Comparison of ENCODE assay signal across 17 mouse cellular contexts in genomic region chr6:52887541-52888203, GRCm38 (mm10).
DNase-seq lines count a peak whose midpoint lies in the region; ATAC-seq and TF ChIP-seq lines count a peak whose summit lies in the region.
"Had no signal": no experiment of that assay in that cellular context is flagged by ENCODE, and none has a peak within 500 bp of the region (broad histone marks: within the 10 kb centered on the region; RNA-seq: fewer than 3 reads in every experiment).

No protein-coding gene starts in this region.

- peaks cover 5% of the 10 kb centered on the region; the same call in 1 of the 2 replicates for H3K4me1 ChIP-seq in forebrain, embryonic 16.5 days (replicated peaks; ENCODE audit: control insufficient read depth, insufficient read depth, low read length)
- no peaks in the 10 kb centered on the region for H3K4me1 ChIP-seq in forebrain, postnatal 0 days (ENCODE audit: insufficient read depth)
- no peaks in the 10 kb centered on the region for H3K4me1 ChIP-seq in lung, embryonic 14.5 days (ENCODE audit: insufficient read depth)
- H3K4me1 ChIP-seq in lung, postnatal 0 days (ENCODE audit: insufficient read depth, low read depth, low read length), result no peaks in the 10 kb centered on the region
- H3K4me1 ChIP-seq in neural tube, embryonic 12.5 days, result peaks cover 12% of the 10 kb centered on the region; the same call in 1 of the 2 replicates
- H3K4me1 ChIP-seq: embryonic facial prominence, embryonic 13.5 days; lung, embryonic 15.5 days; megakaryocyte, embryonic 14.5 days had no signal

- no peak for TF ChIP-seq EP300 in lung, postnatal 0 days (IDR thresholded peaks at IDR 0.05)

- H3K27me3 ChIP-seq in forebrain, embryonic 16.5 days (replicated peaks; ENCODE audit: control insufficient read depth, insufficient read depth, low read length), result peaks cover 11% of the 10 kb centered on the region; the same call in 1 of the 2 replicates
- H3K27me3 ChIP-seq in forebrain, postnatal 0 days (ENCODE audit: insufficient read depth, low read length), result no peaks in the 10 kb centered on the region
- no peaks in the 10 kb centered on the region for H3K27me3 ChIP-seq in lung, embryonic 14.5 days (ENCODE audit: insufficient read depth, low read length)
- H3K27me3 ChIP-seq in lung, postnatal 0 days (replicated peaks; ENCODE audit: insufficient read depth, low read length), result no peaks in the 10 kb centered on the region
- no peaks in the 10 kb centered on the region for H3K27me3 ChIP-seq in neural tube, embryonic 12.5 days (replicated peaks)
- H3K27me3 ChIP-seq: embryonic facial prominence, embryonic 13.5 days; lung, embryonic 15.5 days had no signal

- H3K36me3 ChIP-seq in forebrain, embryonic 16.5 days (ENCODE audit: control insufficient read depth, insufficient read depth), result no peaks in the 10 kb centered on the region
- no peaks in the 10 kb centered on the region for H3K36me3 ChIP-seq in forebrain, postnatal 0 days (ENCODE audit: insufficient read depth)
- no peaks in the 10 kb centered on the region for H3K36me3 ChIP-seq in lung, embryonic 14.5 days (ENCODE audit: insufficient read depth)
- H3K36me3 ChIP-seq in lung, postnatal 0 days (ENCODE audit: insufficient read depth, low read length), result no peaks in the 10 kb centered on the region
- no peaks in the 10 kb centered on the region for H3K36me3 ChIP-seq in neural tube, embryonic 12.5 days
- H3K36me3 ChIP-seq: embryonic facial prominence, embryonic 13.5 days; lung, embryonic 15.5 days had no signal

- peak; percentile 54; the same call in 1 of the 2 replicates for ATAC-seq in forebrain, embryonic 16.5 days
- no peak; the same call in 1 of the 2 replicates for ATAC-seq in forebrain, postnatal 0 days
- ATAC-seq in lung, embryonic 14.5 days (ENCODE audit: insufficient read depth), result no peak
- no peak for ATAC-seq in lung, postnatal 0 days
- ATAC-seq in neural tube, embryonic 12.5 days (ENCODE audit: low FRiP score, low read depth), result peak; percentile 65
- ATAC-seq: forebrain, embryonic 13.5 days had no signal

- 44% methylated on average over 4 of the region's 4 CpGs for WGBS in forebrain, embryonic 16.5 days
- WGBS in forebrain, postnatal 0 days, result 46% methylated on average over 4 of the region's 4 CpGs
- 57% methylated on average over 4 of the region's 4 CpGs for WGBS in lung, embryonic 14.5 days
- WGBS in lung, postnatal 0 days, result 75% methylated on average over 4 of the region's 4 CpGs
- WGBS in neural tube, embryonic 12.5 days, result 33% methylated on average over 4 of the region's 4 CpGs

- no peak overlapping the region; the same call in 1 of the 2 replicates for H3K27ac ChIP-seq in forebrain, embryonic 16.5 days (ENCODE audit: low read length)
- no peak overlapping the region for H3K27ac ChIP-seq in forebrain, postnatal 0 days (ENCODE audit: low read depth, low read length)
- no peak overlapping the region for H3K27ac ChIP-seq in lung, embryonic 14.5 days (ENCODE audit: low read depth)
- no peak overlapping the region for H3K27ac ChIP-seq in lung, postnatal 0 days (ENCODE audit: low read length)
- H3K27ac ChIP-seq in neural tube, embryonic 12.5 days, result 0 out of 2 replicates have a peak overlapping the region, but pooled peaks have one; percentile 20
- H3K27ac ChIP-seq: embryonic facial prominence, embryonic 13.5 days; forebrain, embryonic 13.5 days; lung, embryonic 15.5 days had no signal

- no peak overlapping the region for H3K4me3 ChIP-seq in forebrain, embryonic 16.5 days (replicated peaks; ENCODE audit: low read length)
- no peak overlapping the region for H3K4me3 ChIP-seq in forebrain, postnatal 0 days (ENCODE audit: low read depth, low read length)
- H3K4me3 ChIP-seq in lung, embryonic 14.5 days (ENCODE audit: low read depth, low read length), result no peak overlapping the region
- no peak overlapping the region for H3K4me3 ChIP-seq in lung, postnatal 0 days (ENCODE audit: low read depth, low read length)
- no peak overlapping the region for H3K4me3 ChIP-seq in neural tube, embryonic 12.5 days
- H3K4me3 ChIP-seq: embryonic facial prominence, embryonic 13.5 days; forebrain, embryonic 13.5 days; lung, embryonic 15.5 days; megakaryocyte, embryonic 14.5 days; myocyte had no signal

- no peak overlapping the region for H3K9ac ChIP-seq in forebrain, embryonic 16.5 days (replicated peaks; ENCODE audit: low read depth, low read length)
- no peak overlapping the region for H3K9ac ChIP-seq in forebrain, postnatal 0 days
- no peak overlapping the region for H3K9ac ChIP-seq in lung, embryonic 14.5 days
- no peak overlapping the region for H3K9ac ChIP-seq in lung, postnatal 0 days (replicated peaks; ENCODE audit: low read depth)
- no peak overlapping the region for H3K9ac ChIP-seq in neural tube, embryonic 12.5 days
- H3K9ac ChIP-seq: embryonic facial prominence, embryonic 13.5 days; forebrain, embryonic 13.5 days; lung, embryonic 15.5 days had no signal

- H3K4me2 ChIP-seq in forebrain, embryonic 16.5 days (ENCODE audit: low read length), result no peak overlapping the region
- H3K4me2 ChIP-seq in forebrain, postnatal 0 days (ENCODE audit: low read depth), result no peak overlapping the region
- no peak overlapping the region for H3K4me2 ChIP-seq in lung, embryonic 14.5 days
- H3K4me2 ChIP-seq in lung, postnatal 0 days (replicated peaks; ENCODE audit: low read depth, low read length), result no peak overlapping the region
- H3K4me2 ChIP-seq in neural tube, embryonic 12.5 days (replicated peaks), result no peak overlapping the region
- H3K4me2 ChIP-seq: embryonic facial prominence, embryonic 13.5 days; forebrain, embryonic 13.5 days; lung, embryonic 15.5 days had no signal

- H3K9me3 ChIP-seq in forebrain, embryonic 16.5 days (ENCODE audit: control insufficient read depth, low read length), result no peaks in the 10 kb centered on the region
- no peaks in the 10 kb centered on the region for H3K9me3 ChIP-seq in forebrain, postnatal 0 days (ENCODE audit: low read length)
- no peaks in the 10 kb centered on the region for H3K9me3 ChIP-seq in lung, embryonic 14.5 days (ENCODE audit: low read depth, low read length)
- no peaks in the 10 kb centered on the region for H3K9me3 ChIP-seq in lung, postnatal 0 days (ENCODE audit: low read length)
- H3K9me3 ChIP-seq in neural tube, embryonic 12.5 days, result no peaks in the 10 kb centered on the region
- H3K9me3 ChIP-seq: embryonic facial prominence, embryonic 13.5 days; forebrain, embryonic 13.5 days; lung, embryonic 15.5 days; megakaryocyte, embryonic 14.5 days had no signal

- DNase-seq in forebrain, postnatal 0 days, result no peak
- DNase-seq in lung, embryonic 14.5 days, result peak; percentile 17
- DNase-seq in lung, postnatal 0 days (ENCODE audit: low spot score), result no peak
- peak; percentile 92 for DNase-seq in cerebellum, adult 9-10 months
- DNase-seq in Muller cell, postnatal 12 days (ENCODE audit: inconsistent ontology term), result no peak
- no peak for DNase-seq in gastrocnemius, postnatal 10 days
- DNase-seq: heart, adult 18-20 months; heart, postnatal 14 days; kidney, adult 2 months; spleen, adult 18-20 months had no signal

- TF ChIP-seq CTCF in forebrain, postnatal 0 days (IDR thresholded peaks at IDR 0.05; ENCODE audit: low read depth), result no peak
- TF ChIP-seq CTCF in lung, embryonic 14.5 days (IDR thresholded peaks at IDR 0.05; ENCODE audit: low read depth), result no peak
- no peak for TF ChIP-seq CTCF in lung, postnatal 0 days (IDR thresholded peaks at IDR 0.05)

Comparison
In these comparisons a context has a peak if more than half of its experiments do, and no peak if none do; other contexts are left out.
1. ATAC-seq: peak in forebrain, embryonic 16.5 days (single experiment) and neural tube, embryonic 12.5 days (single experiment); none in forebrain, postnatal 0 days (single experiment), lung, embryonic 14.5 days (single experiment) and lung, postnatal 0 days (single experiment).
2. DNase-seq: peak in lung, embryonic 14.5 days (single experiment) and cerebellum, adult 9-10 months (single experiment); none in forebrain, postnatal 0 days (single experiment), lung, postnatal 0 days (single experiment), Muller cell, postnatal 12 days (single experiment) and gastrocnemius, postnatal 10 days (single experiment).